Mouse (Mus musculus): ENCODE measurements around the gene Cd300a. TPM values are rescaled to one million over a fixed set of nuclear protein-coding genes. Genes with fewer than 3 reads are reported as not detected.

The Cd300a gene
- polyA plus RNA-seq, 1 experiment = 4.2 TPM

DNA sequence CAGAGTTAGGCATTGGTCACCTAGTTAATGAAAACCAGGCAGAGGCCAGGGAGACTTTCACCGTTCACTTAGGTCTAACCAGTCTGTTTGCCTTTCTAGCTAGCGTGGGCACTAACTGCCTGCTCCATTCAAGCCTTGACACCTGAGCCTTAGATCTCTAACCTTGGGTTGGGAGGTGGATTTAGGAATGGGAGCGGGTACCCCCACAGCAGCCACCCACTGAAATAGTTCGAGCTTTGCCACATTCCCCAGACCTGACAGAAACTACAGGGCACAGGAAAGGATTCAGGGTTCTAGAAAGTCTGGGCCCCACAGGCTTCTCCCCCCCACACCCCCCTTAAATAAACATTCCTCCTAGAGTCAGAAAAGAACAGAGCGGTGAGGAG is 39.8 kb upstream of the Cd300a start:
- no peaks in the 10 kb centered on the region for H3K36me3 ChIP-seq (ENCODE audit: control insufficient read depth, insufficient read depth, low read length)
- DNase-seq = no peak
- H3K4me3 ChIP-seq (ENCODE audit: control insufficient read depth, insufficient read depth, low read length) = no peak overlapping the region

DNA sequence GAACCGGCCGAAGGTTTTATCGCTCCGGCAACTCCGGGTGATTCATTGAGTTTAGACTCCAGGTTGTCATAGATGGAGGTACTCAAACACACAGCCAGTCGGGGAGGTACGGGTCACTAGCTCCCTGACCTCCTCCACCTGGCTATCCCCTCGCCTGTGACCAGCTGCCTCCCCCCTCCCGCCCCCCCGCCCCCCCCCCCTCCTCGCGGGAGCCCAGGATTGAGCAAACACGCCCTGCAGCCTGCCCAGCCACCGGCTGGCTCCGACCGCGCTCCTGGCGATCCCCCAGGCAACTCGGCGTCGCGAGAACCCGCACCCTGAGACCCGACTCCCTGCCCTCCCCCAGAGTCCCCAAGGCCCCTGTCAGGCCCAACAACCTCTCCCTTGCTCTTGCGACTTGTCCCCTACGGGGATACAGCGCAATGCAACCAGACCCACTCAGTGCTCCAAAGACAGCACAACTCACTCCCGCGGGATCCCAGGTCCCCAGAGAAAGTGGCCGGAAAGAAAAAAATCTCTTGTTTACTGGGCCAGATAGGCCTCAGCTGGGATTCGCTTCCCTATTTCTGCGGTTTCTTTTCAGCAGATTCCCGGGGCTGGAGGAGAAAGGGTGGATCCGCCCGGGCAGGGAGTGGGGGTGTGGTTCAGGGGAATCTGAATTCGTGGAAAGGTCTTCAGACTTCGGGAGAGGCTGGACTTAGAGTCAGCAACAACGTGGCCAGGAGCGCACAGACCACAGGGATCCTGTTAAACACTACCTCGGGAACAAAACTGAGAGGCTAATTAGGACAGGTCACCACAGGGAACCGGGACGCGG is 39.2 kb upstream of the Cd300a start, which contains the start of gene Gprc5c:
Gprc5c (plus strand) TSS at position 701 of the 817 bp plus-strand sequence.
- DNase-seq = no peak
- no peaks in the 10 kb centered on the region for H3K36me3 ChIP-seq (ENCODE audit: control insufficient read depth, insufficient read depth, low read length)
- H3K4me1 ChIP-seq (replicated peaks; ENCODE audit: control insufficient read depth, insufficient read depth, low read length) = 0 out of 2 replicates have a peak, but pooled peaks cover 5% of the 10 kb centered on the region
- TF ChIP-seq CTCF (IDR thresholded peaks at IDR 0.05; ENCODE audit: borderline replicate concordance, control insufficient read depth, extremely low read depth, insufficient read depth, low read length, poor library complexity) = no peak
- no peak for TF ChIP-seq POLR2A (IDR thresholded peaks at IDR 0.05; ENCODE audit: control insufficient read depth, extremely low read depth, insufficient read depth, low read length, poor library complexity)
- 4% methylated on average over 41 of the region's 43 CpGs for WGBS
- peak within 1 kb of the TSS; percentile 30 for H3K4me3 ChIP-seq (ENCODE audit: control insufficient read depth, insufficient read depth, low read length)
- peaks cover 18% of the 10 kb centered on the region for H3K27me3 ChIP-seq (ENCODE audit: control insufficient read depth, insufficient read depth, low read length)
- no peak within 1 kb of the TSS for H3K27ac ChIP-seq (ENCODE audit: control insufficient read depth, insufficient read depth, low read length)

More for the DNA sequence above, 39.8 kb upstream of the Cd300a start:
- 70% methylated on average over 5 of the region's 5 CpGs for WGBS
- Histone ChIP-seq H3K27me3 (ENCODE audit: control insufficient read depth, insufficient read depth, low read length) (peaks cover 18% of the 10 kb centered on the region), H3K4me1 (replicated peaks; ENCODE audit: control insufficient read depth, insufficient read depth, low read length) (0 out of 2 replicates have a peak, but pooled peaks cover 5% of the 10 kb centered on the region), H3K27ac (ENCODE audit: control insufficient read depth, insufficient read depth, low read length) (no peak overlapping the region)
- TF ChIP-seq CTCF (IDR thresholded peaks at IDR 0.05; ENCODE audit: borderline replicate concordance, control insufficient read depth, extremely low read depth, insufficient read depth, low read length, poor library complexity) = no peak
- no peak for TF ChIP-seq POLR2A (IDR thresholded peaks at IDR 0.05; ENCODE audit: control insufficient read depth, extremely low read depth, insufficient read depth, low read length, poor library complexity)

DNA sequence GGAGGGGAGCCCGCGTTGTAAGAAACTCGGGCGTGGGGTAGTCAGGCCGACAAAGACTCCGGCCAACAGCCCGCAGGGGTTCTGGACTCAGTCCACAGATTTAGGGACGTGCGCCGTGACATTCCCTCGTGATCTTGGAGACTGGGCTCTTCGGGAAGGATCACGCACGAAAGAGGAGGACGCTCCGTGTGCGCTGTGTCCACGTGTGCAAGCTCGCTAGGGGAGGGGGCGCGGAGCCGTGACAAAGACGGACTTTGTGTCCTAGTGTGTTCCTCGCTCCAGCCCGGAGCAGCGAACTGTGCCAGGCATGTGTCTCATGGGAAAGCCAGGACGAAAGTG is 38.6 kb upstream of the Cd300a start:
- peaks cover 18% of the 10 kb centered on the region for H3K27me3 ChIP-seq (ENCODE audit: control insufficient read depth, insufficient read depth, low read length)
- no peak for DNase-seq
- H3K4me1 ChIP-seq (replicated peaks; ENCODE audit: control insufficient read depth, insufficient read depth, low read length) = 0 out of 2 replicates have a peak, but pooled peaks cover 5% of the 10 kb centered on the region
- H3K4me3 ChIP-seq (ENCODE audit: control insufficient read depth, insufficient read depth, low read length) = peak overlapping the region; percentile 30
- H3K27ac ChIP-seq (ENCODE audit: control insufficient read depth, insufficient read depth, low read length) = no peak overlapping the region
- TF ChIP-seq POLR2A (IDR thresholded peaks at IDR 0.05; ENCODE audit: control insufficient read depth, extremely low read depth, insufficient read depth, low read length, poor library complexity) (no peak), CTCF (IDR thresholded peaks at IDR 0.05; ENCODE audit: borderline replicate concordance, control insufficient read depth, extremely low read depth, insufficient read depth, low read length, poor library complexity) (no peak)
- H3K36me3 ChIP-seq (ENCODE audit: control insufficient read depth, insufficient read depth, low read length) = no peaks in the 10 kb centered on the region
- WGBS = 4% methylated on average over 27 of the region's 27 CpGs

DNA sequence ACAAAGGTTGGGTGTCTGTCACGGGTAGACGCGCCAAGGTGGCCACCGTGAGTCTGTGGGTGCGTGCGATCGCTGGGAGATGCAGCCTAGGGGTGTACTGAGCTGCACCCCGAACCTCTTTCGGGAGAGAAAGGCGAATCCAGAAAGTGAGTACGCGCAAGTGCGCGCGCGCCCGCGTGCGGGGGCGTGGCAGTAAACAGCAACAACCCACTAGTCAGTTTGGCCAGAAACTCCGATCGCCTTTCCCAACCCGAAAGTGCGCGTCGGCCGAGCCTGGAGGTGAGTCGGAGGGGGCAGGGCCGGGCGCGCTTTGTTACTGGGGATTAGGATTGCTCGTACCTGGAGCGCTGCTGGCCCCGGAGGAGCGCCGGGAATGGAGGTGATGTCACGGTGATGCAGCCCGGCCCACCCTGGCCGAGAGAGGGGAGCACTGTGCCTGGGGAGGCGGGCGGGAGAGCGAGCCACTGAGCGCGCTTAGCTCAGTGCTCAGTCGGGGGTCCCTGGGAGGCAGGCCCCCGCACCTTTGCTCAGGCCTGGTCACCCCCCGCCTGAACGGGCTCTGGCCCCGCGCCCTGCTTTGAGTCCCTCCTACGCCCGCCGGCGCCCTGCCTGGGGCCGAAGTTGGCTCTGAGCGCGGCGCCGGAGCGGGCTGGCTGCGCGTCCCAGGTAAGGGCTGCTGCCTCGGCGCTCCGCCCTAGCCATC is 38.1 kb upstream of the Cd300a start:
- H3K4me1 ChIP-seq (replicated peaks; ENCODE audit: control insufficient read depth, insufficient read depth, low read length) = 0 out of 2 replicates have a peak, but pooled peaks cover 5% of the 10 kb centered on the region

DNA sequence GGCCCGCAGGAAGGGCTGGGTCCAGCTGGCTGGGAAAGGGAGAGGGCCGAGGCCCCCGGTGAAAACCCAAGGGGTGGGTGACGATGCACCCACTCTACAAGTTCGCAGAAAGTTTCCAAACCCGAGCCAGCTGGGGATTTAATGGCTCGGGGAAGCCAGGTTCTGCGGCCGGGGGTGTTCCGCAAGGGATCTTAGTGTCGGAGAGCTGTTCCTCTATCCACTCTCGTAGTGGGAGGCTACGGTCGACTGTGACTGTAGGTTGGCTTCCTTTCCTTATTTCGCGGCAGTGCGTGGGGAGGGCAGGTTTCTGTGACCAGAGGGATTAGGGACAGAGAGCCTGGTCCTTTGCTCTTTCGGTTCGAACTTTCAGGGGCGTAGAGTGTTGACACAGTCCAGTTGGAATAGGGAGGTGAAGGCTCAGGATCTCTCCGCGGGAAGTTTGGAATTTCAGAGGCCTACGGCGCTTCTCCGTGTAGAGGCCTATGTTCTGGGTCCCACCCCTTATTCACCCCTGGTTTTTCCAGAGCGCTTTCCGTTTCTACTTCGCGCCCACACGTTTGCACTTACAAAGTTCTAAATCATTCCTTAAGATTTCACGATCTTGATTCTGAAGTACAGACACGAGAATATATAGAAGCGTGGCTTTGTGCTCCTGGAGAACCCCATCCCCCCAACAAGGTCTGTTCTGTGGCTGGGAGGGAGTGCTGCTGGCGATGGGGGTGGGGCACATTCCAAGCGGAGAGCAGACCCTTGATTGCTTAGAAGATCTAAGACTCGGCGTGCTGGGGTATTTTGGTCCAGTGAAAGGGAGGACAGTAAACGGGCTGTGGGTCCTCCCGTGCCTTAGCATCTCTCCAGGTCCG is 37.3 kb upstream of the Cd300a start:
- WGBS = 10% methylated on average over 40 of the region's 40 CpGs
- TF ChIP-seq CTCF (IDR thresholded peaks at IDR 0.05; ENCODE audit: borderline replicate concordance, control insufficient read depth, extremely low read depth, insufficient read depth, low read length, poor library complexity) = no peak
- no peak for TF ChIP-seq POLR2A (IDR thresholded peaks at IDR 0.05; ENCODE audit: control insufficient read depth, extremely low read depth, insufficient read depth, low read length, poor library complexity)
- no peaks in the 10 kb centered on the region for H3K36me3 ChIP-seq (ENCODE audit: control insufficient read depth, insufficient read depth, low read length)
- peak overlapping the region; percentile 30 for H3K4me3 ChIP-seq (ENCODE audit: control insufficient read depth, insufficient read depth, low read length)
- H3K27me3 ChIP-seq (ENCODE audit: control insufficient read depth, insufficient read depth, low read length) = peaks cover 18% of the 10 kb centered on the region
- no peak for DNase-seq
- no peak overlapping the region for H3K27ac ChIP-seq (ENCODE audit: control insufficient read depth, insufficient read depth, low read length)
- 0 out of 2 replicates have a peak, but pooled peaks cover 5% of the 10 kb centered on the region for H3K4me1 ChIP-seq (replicated peaks; ENCODE audit: control insufficient read depth, insufficient read depth, low read length)

More for the DNA sequence above, 38.1 kb upstream of the Cd300a start:
- TF ChIP-seq CTCF (IDR thresholded peaks at IDR 0.05; ENCODE audit: borderline replicate concordance, control insufficient read depth, extremely low read depth, insufficient read depth, low read length, poor library complexity) (no peak), POLR2A (IDR thresholded peaks at IDR 0.05; ENCODE audit: control insufficient read depth, extremely low read depth, insufficient read depth, low read length, poor library complexity) (no peak)
- Histone ChIP-seq H3K4me3 (ENCODE audit: control insufficient read depth, insufficient read depth, low read length) (peak overlapping the region; percentile 30), H3K27ac (ENCODE audit: control insufficient read depth, insufficient read depth, low read length) (no peak overlapping the region), H3K27me3 (ENCODE audit: control insufficient read depth, insufficient read depth, low read length) (peaks cover 18% of the 10 kb centered on the region), H3K36me3 (ENCODE audit: control insufficient read depth, insufficient read depth, low read length) (no peaks in the 10 kb centered on the region)
- WGBS = under 1% methylated on average over 65 of the region's 65 CpGs
- DNase-seq = no peak

Measured in thymus, adult 2 months (tissue).